Mouse (Mus musculus): ENCODE results near the gene Tubb3.
"Not testable (repeated sequence)": the region's sequence is repeated elsewhere in the genome, so short reads cannot be mapped to it uniquely, and the experiment has no call there.

The Tubb3 gene

GRCm38 (mm10) chr8:123412560-123413170 is 1.4 kb downstream of the Tubb3 start:
- peak; percentile 72 for DNase-seq (ENCODE audit: low read depth)

GRCm38 (mm10) chr8:123414255-123414654 is 3.0 kb downstream of the Tubb3 start:
- peak; percentile 26 for DNase-seq (ENCODE audit: low read depth)

GRCm38 (mm10) chr8:123414997-123415696 is 3.9 kb downstream of the Tubb3 start:
- not testable (repeated sequence) for DNase-seq (ENCODE audit: low read depth)

GRCm38 (mm10) chr8:123415967-123416943 is 5.0 kb downstream of the Tubb3 start:
- peak; percentile 73 for DNase-seq (ENCODE audit: low read depth)

- DNase-seq (ENCODE audit: low read depth) = no peak
Measured at GRCm38 (mm10) chr8:123416944-123417555, 5.8 kb downstream of the Tubb3 start.

- no peak for DNase-seq (ENCODE audit: low read depth)
Measured at GRCm38 (mm10) chr8:123419711-123420110, 8.5 kb downstream of the Tubb3 start.

GRCm38 (mm10) chr8:123420525-123421281 is 9.5 kb downstream of the Tubb3 start:
- no peak for DNase-seq (ENCODE audit: low read depth)

GRCm38 (mm10) chr8:123421325-123421724 is 10.1 kb downstream of the Tubb3 start:
- DNase-seq (ENCODE audit: low read depth) = no peak

- peak; percentile 75 for DNase-seq (ENCODE audit: low read depth)
Measured at GRCm38 (mm10) chr8:123422056-123422780, 11.0 kb downstream of the Tubb3 start.

- no peak for DNase-seq (ENCODE audit: low read depth)
Measured at GRCm38 (mm10) chr8:123422781-123423159, 11.5 kb downstream of the Tubb3 start.

GRCm38 (mm10) chr8:123423441-123423840 is 12.2 kb downstream of the Tubb3 start, which contains the start of gene Def8:
TSS of gene Def8 (plus strand) at chr8:123423527.
- DNase-seq (ENCODE audit: low read depth) = no peak

GRCm38 (mm10) chr8:123426511-123427509 is 15.6 kb downstream of the Tubb3 start:
- DNase-seq (ENCODE audit: low read depth) = no peak

GRCm38 (mm10) chr8:123427639-123428275 is 16.5 kb downstream of the Tubb3 start:
- DNase-seq (ENCODE audit: low read depth) = no peak

- DNase-seq (ENCODE audit: low read depth) = no peak
Measured at GRCm38 (mm10) chr8:123428343-123428893, 17.2 kb downstream of the Tubb3 start.

- DNase-seq (ENCODE audit: low read depth) = no peak
Measured at GRCm38 (mm10) chr8:123428939-123429721, 17.9 kb downstream of the Tubb3 start.

- DNase-seq (ENCODE audit: low read depth) = not testable (repeated sequence)
Measured at GRCm38 (mm10) chr8:123429722-123430013, 18.4 kb downstream of the Tubb3 start.

GRCm38 (mm10) chr8:123430936-123431335 is 19.7 kb downstream of the Tubb3 start:
- not testable (repeated sequence) for DNase-seq (ENCODE audit: low read depth)
